Mouse (Mus musculus): ENCODE measurements around the gene Qtrt2.

Qtrt2 gene

GRCm38 (mm10) chr16:43922630-43923029 lies 4.0 kb downstream of the Qtrt2 start:
- no peak for DNase-seq

GRCm38 (mm10) chr16:43922024-43922423 lies 4.6 kb downstream of the Qtrt2 start:
- DNase-seq, result no peak

DNA sequence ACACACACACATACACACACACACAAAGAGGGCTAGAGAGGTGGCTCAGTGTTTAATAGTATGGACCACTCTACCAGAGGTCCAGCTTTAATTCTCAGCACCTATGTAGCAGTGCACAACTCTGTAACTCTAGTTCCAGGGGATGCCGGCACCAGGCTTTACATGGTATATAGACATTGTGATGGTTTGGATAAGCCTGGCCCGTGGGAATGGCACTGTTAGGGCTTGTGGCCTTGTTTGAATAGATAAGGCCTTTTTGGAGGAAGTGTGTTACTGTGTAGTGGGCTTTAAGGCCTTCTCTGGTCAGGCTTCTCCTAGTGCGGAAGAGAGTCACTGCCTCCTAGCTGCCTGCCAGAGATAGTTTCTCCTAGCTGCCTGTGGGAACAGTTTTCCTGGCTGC lies 7.7 kb downstream of the Qtrt2 start:
- no peak for DNase-seq

DNA sequence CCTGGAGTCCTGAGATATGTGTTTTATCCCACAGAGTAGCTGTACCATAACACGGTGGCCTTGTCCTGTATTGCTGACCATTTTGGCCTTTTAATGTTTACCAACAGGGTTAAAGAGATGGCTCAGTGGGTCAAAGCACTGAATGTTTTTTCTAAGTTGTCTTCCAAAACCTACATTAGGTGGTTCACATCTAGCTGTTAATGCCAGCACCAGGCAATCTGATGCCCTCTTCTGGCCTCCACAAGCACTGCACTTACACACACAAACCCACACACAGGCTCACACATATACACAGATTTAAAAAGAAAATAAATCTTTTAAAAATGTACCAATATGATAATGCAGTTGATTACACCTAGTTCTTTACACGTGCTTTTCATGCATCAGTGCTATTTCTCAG lies 17.7 kb downstream of the Qtrt2 start:
- no peak for DNase-seq

DNA sequence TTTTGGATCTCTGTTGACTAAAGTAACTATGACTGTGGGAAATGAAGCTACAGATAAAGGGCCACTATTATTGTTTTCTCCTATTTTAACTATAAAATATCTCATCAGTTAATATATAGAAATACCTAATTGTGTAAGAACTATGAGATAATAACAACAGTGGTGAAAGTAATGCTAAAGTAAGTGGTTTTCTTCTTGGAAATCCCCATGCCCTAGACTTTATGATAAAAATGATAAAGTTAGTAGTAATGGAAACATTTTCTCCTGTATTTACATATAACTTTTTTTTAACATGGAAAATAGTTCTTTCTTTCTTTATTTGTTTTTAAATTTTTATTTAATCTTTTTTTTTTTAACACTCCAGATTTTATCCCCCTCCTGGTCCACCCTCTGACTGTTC lies 26.0 kb downstream of the Qtrt2 start:
- no peak for DNase-seq

- no peak for DNase-seq
Measured at GRCm38 (mm10) chr16:43900138-43900537, 26.5 kb downstream of the Qtrt2 start.

GRCm38 (mm10) chr16:43894501-43894900 lies 32.1 kb downstream of the Qtrt2 start:
- no peak for DNase-seq

- no peak for DNase-seq
Measured at GRCm38 (mm10) chr16:43890747-43891336, 35.8 kb downstream of the Qtrt2 start.

- no peak for DNase-seq
Measured at GRCm38 (mm10) chr16:43890005-43890336, 36.6 kb downstream of the Qtrt2 start.

DNA sequence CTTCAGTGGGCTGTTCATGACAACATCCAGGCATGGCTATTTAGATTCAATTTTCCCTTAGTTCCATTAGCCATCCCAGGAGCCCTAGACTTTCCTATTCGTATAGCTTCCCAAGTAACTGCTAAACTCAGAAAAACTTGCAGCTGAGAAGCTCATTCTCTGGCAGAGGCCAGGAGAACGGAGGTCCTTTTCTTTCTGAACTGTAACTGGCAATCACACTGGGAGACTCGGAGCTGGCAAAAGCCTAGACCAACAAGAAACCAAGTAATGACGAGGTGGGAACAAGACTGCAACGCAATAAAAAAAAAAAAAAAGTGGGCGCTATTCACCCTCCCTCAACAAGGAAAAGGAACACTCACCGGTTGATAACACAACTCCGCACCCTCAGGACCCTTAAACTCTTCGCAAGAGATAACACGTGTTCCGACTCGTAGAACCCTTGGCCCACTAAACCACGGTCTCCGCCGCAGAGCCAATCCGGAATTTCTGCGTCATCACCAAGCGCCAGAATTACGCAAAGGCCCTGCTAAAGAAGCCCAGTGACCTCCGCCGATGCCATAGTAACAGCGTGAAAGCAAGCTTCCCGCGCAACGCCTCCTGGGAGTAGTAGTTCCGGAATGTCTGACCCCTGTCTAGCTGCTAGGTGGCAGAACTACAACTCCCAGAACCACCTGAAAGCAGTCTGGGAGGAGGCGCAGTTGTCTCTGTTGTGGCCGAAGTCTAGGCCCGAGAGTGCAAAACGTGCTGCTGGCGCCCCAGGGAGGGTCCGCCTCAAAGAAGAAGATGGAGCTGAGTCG lies 37.2 kb downstream of the Qtrt2 start, which contains the start of gene Ccdc191:
TSS of gene Ccdc191 (plus strand) at position 593 of the 797 bp plus-strand sequence.
- DNase-seq, result peak; percentile 98 to 99

- no peak for DNase-seq
Measured at GRCm38 (mm10) chr16:43882329-43882728, 44.3 kb downstream of the Qtrt2 start.

GRCm38 (mm10) chr16:43881636-43882035 lies 45.0 kb downstream of the Qtrt2 start:
- DNase-seq, result no peak

DNA sequence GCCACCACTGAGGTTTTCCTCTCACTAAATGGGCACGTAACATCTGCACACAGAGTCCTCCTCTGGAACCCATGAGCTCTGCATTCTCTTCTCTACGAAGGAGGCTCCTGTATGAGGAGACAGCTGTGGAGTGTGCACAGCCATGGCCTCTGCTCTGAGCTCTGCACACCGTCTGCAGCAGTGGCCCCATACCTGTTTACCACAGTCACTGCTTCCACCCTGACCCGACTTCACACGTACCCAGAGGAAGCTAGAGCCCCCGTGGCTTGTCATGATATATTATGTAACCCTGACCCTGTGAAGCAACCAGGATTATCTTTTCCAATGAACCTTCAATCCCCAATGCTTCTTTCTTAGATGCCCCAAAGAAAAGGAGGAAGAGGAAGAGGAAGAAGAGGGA lies 46.8 kb downstream of the Qtrt2 start:
- no peak for DNase-seq

DNA sequence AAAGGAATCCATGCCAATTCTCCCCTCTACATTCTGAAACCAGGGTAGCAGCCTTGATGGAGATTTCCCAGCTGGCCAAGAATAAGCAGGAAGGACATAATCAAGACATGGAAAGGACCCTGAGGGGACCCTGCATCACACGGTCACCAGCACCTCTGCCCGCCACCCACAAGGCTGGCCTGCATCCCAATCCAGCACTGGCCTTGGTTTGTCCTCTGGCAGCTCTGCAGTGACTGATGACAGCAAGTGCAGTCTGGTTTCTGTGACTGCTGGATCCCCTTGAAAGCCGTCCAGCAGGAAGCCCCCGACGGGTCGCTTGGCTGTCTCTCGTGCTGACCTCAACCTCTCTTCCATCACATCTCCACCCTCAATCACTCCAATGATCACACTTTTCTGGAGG lies 55.2 kb downstream of the Qtrt2 start:
- no peak for DNase-seq

DNA sequence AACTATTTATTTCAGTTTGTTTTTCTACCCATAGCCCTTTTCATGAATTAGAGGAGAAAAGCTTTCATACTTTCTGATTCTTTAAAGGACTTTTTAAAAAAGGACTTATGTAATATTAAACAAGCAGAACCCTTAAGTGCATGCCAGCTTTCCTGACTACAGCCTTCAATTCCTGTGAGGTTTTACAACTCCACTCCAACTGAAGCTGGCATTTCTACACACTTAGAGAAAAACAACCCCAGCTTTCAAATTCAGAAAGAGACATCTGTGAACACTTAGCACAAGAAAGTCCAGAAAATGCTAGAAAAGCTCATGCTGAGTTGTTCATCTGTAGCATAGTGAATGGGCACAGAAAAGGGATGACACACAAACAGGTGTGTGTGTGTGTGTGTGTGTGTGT lies 56.8 kb downstream of the Qtrt2 start:
- no peak for DNase-seq

GRCm38 (mm10) chr16:43860624-43861023 lies 66.0 kb downstream of the Qtrt2 start:
- DNase-seq, result no peak

DNA sequence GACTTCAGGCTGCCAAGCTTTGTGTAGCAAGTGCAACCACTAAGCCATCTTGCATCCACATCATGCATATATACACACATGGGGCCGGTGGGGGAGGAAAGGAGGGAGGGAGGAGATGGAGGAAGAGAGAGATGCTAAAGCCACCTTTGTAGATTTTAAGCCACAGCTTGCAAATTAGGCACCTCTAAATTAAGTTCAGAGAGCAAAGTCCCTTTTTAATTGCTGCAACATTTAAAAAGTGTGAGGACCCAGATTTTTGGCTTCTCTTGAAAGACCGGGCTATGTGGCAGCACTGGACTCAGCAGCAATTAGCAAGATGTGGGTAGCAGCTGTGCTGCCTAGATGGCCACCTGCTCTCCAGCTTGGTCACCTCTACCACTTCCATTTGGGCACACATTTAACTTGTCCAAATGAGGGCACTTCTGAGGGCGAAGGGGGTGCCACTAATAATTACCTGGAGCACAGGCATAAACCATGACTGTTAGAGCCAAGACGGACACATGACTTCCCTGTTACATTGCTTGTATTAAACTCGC lies 67.6 kb downstream of the Qtrt2 start:
- no peak for DNase-seq

DNA sequence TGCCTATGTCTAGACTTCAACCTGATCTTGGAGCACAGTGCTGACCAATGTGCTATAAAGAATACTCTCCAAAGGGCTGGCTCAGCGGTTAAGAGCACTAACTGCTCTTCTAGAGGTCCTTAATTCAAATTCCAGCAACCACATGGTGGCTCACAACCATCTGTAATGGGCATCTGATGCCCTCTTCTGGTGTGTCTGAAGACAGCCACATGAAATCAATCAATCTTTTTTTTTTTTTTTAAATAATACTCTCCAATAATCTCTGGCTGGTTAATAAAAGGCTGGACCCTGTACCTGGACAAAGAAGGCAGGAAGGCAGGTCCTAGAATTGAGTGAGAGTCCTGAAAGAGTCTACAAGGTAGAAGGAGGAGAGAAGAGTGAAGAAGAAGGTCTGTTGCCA lies 76.8 kb downstream of the Qtrt2 start:
- no peak for DNase-seq

DNA sequence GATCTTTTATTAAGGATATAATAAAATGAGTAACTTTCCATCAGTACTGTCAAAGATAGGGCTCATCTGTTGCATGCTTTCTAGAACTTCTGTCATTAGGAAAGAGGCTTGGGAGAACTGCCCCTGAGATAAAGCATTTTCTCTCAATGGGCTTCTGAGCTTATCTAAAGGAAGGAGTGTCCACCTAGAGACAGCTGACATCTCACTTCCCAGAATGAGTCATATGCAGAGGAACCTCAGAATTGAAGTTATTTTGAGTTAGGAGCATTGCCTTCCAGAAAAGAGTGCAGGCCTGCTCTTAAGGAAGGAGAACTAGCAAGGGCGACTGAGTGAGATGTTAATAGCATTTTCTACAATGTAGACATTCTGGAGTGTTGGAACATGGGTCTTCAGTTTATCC lies 85.4 kb downstream of the Qtrt2 start:
- DNase-seq, result no peak

GRCm38 (mm10) chr16:43831957-43832356 lies 94.7 kb downstream of the Qtrt2 start:
- DNase-seq, result no peak

GRCm38 (mm10) chr16:43827492-43827891 lies 99.1 kb downstream of the Qtrt2 start:
- no peak for DNase-seq

- DNase-seq, result no peak
Measured at GRCm38 (mm10) chr16:43818404-43818803, 108.2 kb downstream of the Qtrt2 start.

GRCm38 (mm10) chr16:43816321-43816720 lies 110.3 kb downstream of the Qtrt2 start:
- no peak for DNase-seq

GRCm38 (mm10) chr16:43814644-43815043 lies 112.0 kb downstream of the Qtrt2 start:
- DNase-seq, result peak; percentile 65 to 68
